ENCODE assay signal across 12 mouse cellular contexts in the genomic region with DNA sequence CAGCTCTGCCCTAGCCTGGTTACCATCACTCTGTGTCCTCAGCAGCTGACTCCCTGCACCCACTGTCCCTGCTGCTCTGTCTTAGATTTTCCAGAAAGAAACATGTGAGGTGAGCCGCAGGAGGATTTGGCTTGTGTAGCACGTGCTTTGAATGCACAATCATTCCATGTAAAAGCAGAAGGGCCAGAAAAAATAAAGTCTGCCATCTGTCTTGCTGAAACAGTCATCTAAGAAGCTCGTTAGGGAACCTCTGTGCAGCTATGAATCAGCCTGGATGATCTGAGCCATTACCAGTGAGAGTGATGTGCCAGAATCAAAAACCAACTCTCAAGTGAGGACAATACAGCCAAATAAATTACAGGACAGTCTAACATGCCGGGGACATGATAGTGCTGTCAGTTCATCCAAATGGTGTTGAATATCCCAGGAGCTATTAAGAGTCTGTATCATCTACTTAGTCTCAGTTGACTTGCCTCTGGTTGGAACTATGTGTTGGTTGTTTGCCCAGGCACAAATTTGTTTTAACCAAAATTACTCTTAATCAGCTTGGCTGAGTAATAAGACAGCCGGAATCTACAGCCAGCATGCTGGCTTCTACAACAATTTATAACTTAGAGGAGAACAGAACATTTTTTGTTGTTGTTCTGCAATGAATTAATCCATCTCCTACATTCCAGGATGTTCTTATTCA.
DNase-seq lines count a peak whose midpoint lies in the region; ATAC-seq and TF ChIP-seq lines count a peak whose summit lies in the region.
"Had no signal": no experiment of that assay in that cellular context is flagged by ENCODE, and none has a peak within 500 bp of the region (broad histone marks: within the 10 kb centered on the region; RNA-seq: fewer than 3 reads in every experiment).

No protein-coding gene starts in this region.

- no peak overlapping the region for H3K9ac ChIP-seq in forebrain, embryonic 11.5 days (ENCODE audit: low read length)
- no peak overlapping the region for H3K9ac ChIP-seq in forebrain, embryonic 12.5 days
- no peak overlapping the region for H3K9ac ChIP-seq in neural tube, embryonic 14.5 days (replicated peaks; ENCODE audit: low read depth, low read length)
- H3K9ac ChIP-seq: limb, embryonic 15.5 days; stomach, embryonic 15.5 days had no signal

- no peaks in the 10 kb centered on the region for H3K36me3 ChIP-seq in forebrain, embryonic 11.5 days (ENCODE audit: control insufficient read depth, insufficient read depth, low read length)
- no peaks in the 10 kb centered on the region for H3K36me3 ChIP-seq in forebrain, embryonic 12.5 days (replicated peaks)
- no peaks in the 10 kb centered on the region for H3K36me3 ChIP-seq in neural tube, embryonic 14.5 days (ENCODE audit: control insufficient read depth, insufficient read depth, low read length)
- H3K36me3 ChIP-seq: limb, embryonic 15.5 days; stomach, embryonic 15.5 days had no signal

- H3K27me3 ChIP-seq in forebrain, embryonic 11.5 days (ENCODE audit: control insufficient read depth, insufficient read depth, low read length), result no peaks in the 10 kb centered on the region
- H3K27me3 ChIP-seq in forebrain, embryonic 12.5 days, result no peaks in the 10 kb centered on the region
- H3K27me3 ChIP-seq in neural tube, embryonic 14.5 days (ENCODE audit: control insufficient read depth, insufficient read depth, low read length), result no peaks in the 10 kb centered on the region
- H3K27me3 ChIP-seq: limb, embryonic 15.5 days; stomach, embryonic 15.5 days had no signal

- H3K27ac ChIP-seq in forebrain, embryonic 11.5 days (ENCODE audit: low read depth, low read length), result no peak overlapping the region
- no peak overlapping the region for H3K27ac ChIP-seq in forebrain, embryonic 12.5 days
- peak overlapping the region; percentile 80 for H3K27ac ChIP-seq in embryonic fibroblast, embryonic 13.5 days (ENCODE audit: insufficient read depth, low read length)
- no peak overlapping the region for H3K27ac ChIP-seq in neural tube, embryonic 14.5 days (ENCODE audit: low read depth, low read length)
- no peak overlapping the region for H3K27ac ChIP-seq in gastrocnemius, adult 2 months
- H3K27ac ChIP-seq: limb, embryonic 15.5 days; macrophage; stomach, embryonic 15.5 days had no signal

- H3K4me1 ChIP-seq in forebrain, embryonic 11.5 days (replicated peaks; ENCODE audit: control insufficient read depth, insufficient read depth, low read length), result no peaks in the 10 kb centered on the region
- no peaks in the 10 kb centered on the region for H3K4me1 ChIP-seq in forebrain, embryonic 12.5 days
- no peaks in the 10 kb centered on the region for H3K4me1 ChIP-seq in embryonic fibroblast, embryonic 13.5 days (ENCODE audit: control insufficient read depth, insufficient read depth, low read length)
- H3K4me1 ChIP-seq in neural tube, embryonic 14.5 days (ENCODE audit: control insufficient read depth, insufficient read depth, low read length), result no peaks in the 10 kb centered on the region
- H3K4me1 ChIP-seq: limb, embryonic 15.5 days; stomach, embryonic 15.5 days had no signal

- 0 out of 2 replicates have a peak, but pooled peaks have one; percentile 24 for ATAC-seq in forebrain, embryonic 11.5 days (replicated peaks; ENCODE audit: low FRiP score)
- no peak for ATAC-seq in forebrain, embryonic 12.5 days (ENCODE audit: low FRiP score)
- peak; percentile 81 for ATAC-seq in neural tube, embryonic 14.5 days (ENCODE audit: low read depth)

- TF ChIP-seq POLR2A in embryonic fibroblast, embryonic 13.5 days (IDR thresholded peaks at IDR 0.05; ENCODE audit: low read depth, low read length), result no peak

- intact Hi-C loops in gastrocnemius, adult 2 months (cut with DNase I), result no loop called here

- WGBS in forebrain, embryonic 11.5 days, result 71% methylated on average over 5 of the region's 5 CpGs
- WGBS in forebrain, embryonic 12.5 days, result 66% methylated on average over 5 of the region's 5 CpGs
- WGBS in neural tube, embryonic 14.5 days, result 49% methylated on average over 5 of the region's 5 CpGs

- TF ChIP-seq CTCF in embryonic fibroblast, embryonic 13.5 days (IDR thresholded peaks at IDR 0.05; ENCODE audit: borderline replicate concordance, insufficient read depth, low read length), result no peak
- no peak for TF ChIP-seq CTCF in gastrocnemius, adult 2 months (IDR thresholded peaks at IDR 0.05)

- H3K9me3 ChIP-seq in forebrain, embryonic 11.5 days (ENCODE audit: control insufficient read depth, low read length), result no peaks in the 10 kb centered on the region
- H3K9me3 ChIP-seq in forebrain, embryonic 12.5 days, result 0 out of 2 replicates have a peak, but pooled peaks cover 5% of the 10 kb centered on the region
- H3K9me3 ChIP-seq in neural tube, embryonic 14.5 days (ENCODE audit: control insufficient read depth, low read length), result no peaks in the 10 kb centered on the region
- H3K9me3 ChIP-seq: limb, embryonic 15.5 days; stomach, embryonic 15.5 days had no signal

- H3K4me2 ChIP-seq in forebrain, embryonic 11.5 days (ENCODE audit: low read depth, low read length, severe bottlenecking), result no peak overlapping the region
- no peak overlapping the region for H3K4me2 ChIP-seq in forebrain, embryonic 12.5 days
- H3K4me2 ChIP-seq in neural tube, embryonic 14.5 days (ENCODE audit: low read depth, low read length), result no peak overlapping the region
- H3K4me2 ChIP-seq: limb, embryonic 15.5 days; stomach, embryonic 15.5 days had no signal

- no peak overlapping the region for H3K4me3 ChIP-seq in forebrain, embryonic 11.5 days (ENCODE audit: low read depth, low read length)
- H3K4me3 ChIP-seq in forebrain, embryonic 12.5 days (replicated peaks), result no peak overlapping the region
- H3K4me3 ChIP-seq in embryonic fibroblast, embryonic 13.5 days (ENCODE audit: insufficient read depth, low read length), result no peak overlapping the region
- H3K4me3 ChIP-seq in neural tube, embryonic 14.5 days (ENCODE audit: low read depth, low read length), result no peak overlapping the region
- H3K4me3 ChIP-seq in gastrocnemius, adult 2 months, result no peak overlapping the region
- H3K4me3 ChIP-seq: limb, embryonic 15.5 days; stomach, embryonic 15.5 days had no signal

- no peak for DNase-seq in forebrain, embryonic 11.5 days (ENCODE audit: low spot score)
- peak; percentile 59 to 66 for DNase-seq in layer of hippocampus, adult 8-10 months (ENCODE audit: low spot score in 2 of 2)
- no peak for DNase-seq in gastrocnemius, adult 2 months
- DNase-seq in heart, postnatal 4 days, result no peak
- no peak for DNase-seq in ovary, postnatal 10 days (ENCODE audit: low spot score)
- DNase-seq: kidney, adult 9 months had no signal

Comparison
In these comparisons a context has a peak if more than half of its experiments do, and no peak if none do; other contexts are left out.
1. DNase-seq: peak in layer of hippocampus, adult 8-10 months (2 of 2); none in forebrain, embryonic 11.5 days (single experiment), gastrocnemius, adult 2 months (single experiment), heart, postnatal 4 days (single experiment) and ovary, postnatal 10 days (single experiment).